Mouse (Mus musculus) heart, adult 2 months (tissue): ENCODE results near the gene Oas1c.

Source experiments
- CTCF ChIP-seq: fragments of 200-600 bp; IDR thresholded peaks from 2 replicates; pipeline ENCODE4 v1.8.1; 2022; ENCODE audit warnings: antibody characterized with exemption, mild to moderate bottlenecking, moderate library complexity
- EP300 ChIP-seq: fragments of 200-500 bp; IDR thresholded peaks from 2 replicates; pipeline ENCODE4 v1.6.1; 2011; ENCODE audit warnings: low read depth, low read length, control low read depth; ENCODE audit not compliant: insufficient read depth

DNA sequence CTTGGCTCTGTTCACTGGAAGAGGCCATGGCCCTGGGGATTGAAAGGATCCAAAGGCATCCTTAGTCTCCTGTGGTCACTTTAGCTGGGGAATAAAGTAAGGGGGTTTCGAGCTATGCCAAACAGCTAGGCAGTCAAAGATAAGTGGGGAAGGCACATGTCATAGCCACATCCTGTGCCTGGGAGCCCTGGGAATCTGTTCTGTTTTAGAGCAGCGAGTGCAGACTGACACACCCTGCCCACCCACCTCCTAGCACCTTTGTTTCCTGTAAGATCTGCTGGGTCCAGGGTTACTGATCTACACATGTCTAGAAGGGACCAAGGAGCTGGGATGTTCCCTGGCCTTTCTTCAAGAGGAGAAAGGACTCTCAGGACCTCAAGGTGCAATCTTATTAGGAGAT lies 33.4 kb downstream of the Oas1c start:
- TF ChIP-seq CTCF (no peak), EP300 (no peak)
